Mouse (Mus musculus): ENCODE measurements around the gene Nsd1.
"Not testable (repeated sequence)": the region's sequence is repeated elsewhere in the genome, so short reads cannot be mapped to it uniquely, and the experiment has no call there.

Gene Nsd1

GRCm38 (mm10) chr13:55190121-55190868 lies 19.3 kb upstream of the Nsd1 start:
- no peak for DNase-seq (ENCODE audit: low spot score)

- no peak for DNase-seq (ENCODE audit: low spot score)
Measured at GRCm38 (mm10) chr13:55191535-55191934, 18.0 kb upstream of the Nsd1 start.

GRCm38 (mm10) chr13:55202758-55203157 lies 6.8 kb upstream of the Nsd1 start:
- DNase-seq (ENCODE audit: low spot score): not testable (repeated sequence)

GRCm38 (mm10) chr13:55203740-55204139 lies 5.8 kb upstream of the Nsd1 start:
- DNase-seq (ENCODE audit: low spot score): no peak

- DNase-seq (ENCODE audit: low spot score): no peak
Measured at GRCm38 (mm10) chr13:55204667-55205389, 4.8 kb upstream of the Nsd1 start.

- DNase-seq (ENCODE audit: low spot score): no peak
Measured at GRCm38 (mm10) chr13:55205448-55206205, 4.0 kb upstream of the Nsd1 start.

- DNase-seq (ENCODE audit: low spot score): no peak
Measured at GRCm38 (mm10) chr13:55208837-55209648, 539 bp upstream of the Nsd1 start.

GRCm38 (mm10) chr13:55210193-55210970 lies 800 bp downstream of the Nsd1 start:
- peak; percentile 46 for DNase-seq (ENCODE audit: low spot score)

GRCm38 (mm10) chr13:55210971-55211220 lies 1.3 kb downstream of the Nsd1 start:
- no peak for DNase-seq (ENCODE audit: low spot score)

- DNase-seq (ENCODE audit: low spot score): peak; percentile 59
Measured at GRCm38 (mm10) chr13:55211221-55212010, 1.8 kb downstream of the Nsd1 start.

- no peak for DNase-seq (ENCODE audit: low spot score)
Measured at GRCm38 (mm10) chr13:55212011-55212360, 2.4 kb downstream of the Nsd1 start.

GRCm38 (mm10) chr13:55212361-55213137 lies 3.0 kb downstream of the Nsd1 start:
- DNase-seq (ENCODE audit: low spot score): no peak

- DNase-seq (ENCODE audit: low spot score): no peak
Measured at GRCm38 (mm10) chr13:55213138-55213806, 3.7 kb downstream of the Nsd1 start.

GRCm38 (mm10) chr13:55224364-55224763 lies 14.8 kb downstream of the Nsd1 start:
- DNase-seq (ENCODE audit: low spot score): no peak

GRCm38 (mm10) chr13:55230701-55231100 lies 21.1 kb downstream of the Nsd1 start:
- no peak for DNase-seq (ENCODE audit: low spot score)

GRCm38 (mm10) chr13:55243205-55243604 lies 33.6 kb downstream of the Nsd1 start:
- no peak for DNase-seq (ENCODE audit: low spot score)

- DNase-seq (ENCODE audit: low spot score): no peak
Measured at GRCm38 (mm10) chr13:55247293-55248030, 37.9 kb downstream of the Nsd1 start.

- no peak for DNase-seq (ENCODE audit: low spot score)
Measured at GRCm38 (mm10) chr13:55249246-55249645, 39.7 kb downstream of the Nsd1 start.

- no peak for DNase-seq (ENCODE audit: low spot score)
Measured at GRCm38 (mm10) chr13:55252820-55253219, 43.2 kb downstream of the Nsd1 start.

All from layer of hippocampus, adult 9-10 months (tissue).